In genomic region chr8:78635241-78635771, GRCm38 (mm10) we compare ENCODE assay signal across 21 mouse cellular contexts.
DNase-seq lines count a peak whose midpoint lies in the region; ATAC-seq and TF ChIP-seq lines count a peak whose summit lies in the region.
"Had no signal": no experiment of that assay in that cellular context is flagged by ENCODE, and none has a peak within 500 bp of the region (broad histone marks: within the 10 kb centered on the region; RNA-seq: fewer than 3 reads in every experiment).

No protein-coding gene starts in this region.

- no peak overlapping the region for H3K4me3 ChIP-seq in forebrain, embryonic 13.5 days
- no peak overlapping the region for H3K4me3 ChIP-seq in forebrain, embryonic 11.5 days (ENCODE audit: low read depth, low read length)
- no peak overlapping the region for H3K4me3 ChIP-seq in kidney, embryonic 15.5 days (replicated peaks)
- no peak overlapping the region for H3K4me3 ChIP-seq in midbrain, embryonic 10.5 days
- no peak overlapping the region for H3K4me3 ChIP-seq in midbrain, postnatal 0 days (ENCODE audit: low read depth, low read length)
- H3K4me3 ChIP-seq in hindbrain, embryonic 13.5 days: no peak overlapping the region
- H3K4me3 ChIP-seq: gastrocnemius, adult 2 months; heart, embryonic 13.5 days; megakaryocyte, embryonic 14.5 days had no signal

- ATAC-seq in forebrain, embryonic 13.5 days: peak; percentile 31
- no peak for ATAC-seq in forebrain, embryonic 11.5 days (replicated peaks; ENCODE audit: low FRiP score)
- no peak for ATAC-seq in kidney, embryonic 15.5 days (replicated peaks; ENCODE audit: low FRiP score)
- no peak for ATAC-seq in midbrain, postnatal 0 days (ENCODE audit: low FRiP score)
- no peak for ATAC-seq in hindbrain, embryonic 13.5 days (ENCODE audit: low FRiP score)
- ATAC-seq: liver, postnatal 0 days had no signal

- no peaks in the 10 kb centered on the region for H3K9me3 ChIP-seq in forebrain, embryonic 13.5 days (replicated peaks)
- H3K9me3 ChIP-seq in forebrain, embryonic 11.5 days (ENCODE audit: control insufficient read depth, low read length): no peaks in the 10 kb centered on the region
- no peaks in the 10 kb centered on the region for H3K9me3 ChIP-seq in kidney, embryonic 15.5 days (replicated peaks)
- H3K9me3 ChIP-seq in midbrain, embryonic 10.5 days (replicated peaks): peaks cover 3% of the 10 kb centered on the region; the same call in 1 of the 2 replicates
- no peaks in the 10 kb centered on the region for H3K9me3 ChIP-seq in midbrain, postnatal 0 days (ENCODE audit: low read length)
- no peaks in the 10 kb centered on the region for H3K9me3 ChIP-seq in hindbrain, embryonic 13.5 days
- H3K9me3 ChIP-seq: heart, embryonic 13.5 days had no signal

- no peaks in the 10 kb centered on the region for H3K36me3 ChIP-seq in forebrain, embryonic 13.5 days (ENCODE audit: poor library complexity, severe bottlenecking)
- no peaks in the 10 kb centered on the region for H3K36me3 ChIP-seq in forebrain, embryonic 11.5 days (ENCODE audit: control insufficient read depth, insufficient read depth, low read length)
- H3K36me3 ChIP-seq in kidney, embryonic 15.5 days: no peaks in the 10 kb centered on the region
- H3K36me3 ChIP-seq in midbrain, embryonic 10.5 days: no peaks in the 10 kb centered on the region
- no peaks in the 10 kb centered on the region for H3K36me3 ChIP-seq in midbrain, postnatal 0 days (ENCODE audit: insufficient read depth, low read length)
- no peaks in the 10 kb centered on the region for H3K36me3 ChIP-seq in hindbrain, embryonic 13.5 days
- H3K36me3 ChIP-seq: heart, embryonic 13.5 days had no signal

- peaks cover 29% of the 10 kb centered on the region for H3K4me1 ChIP-seq in forebrain, embryonic 13.5 days
- H3K4me1 ChIP-seq in forebrain, embryonic 11.5 days (replicated peaks; ENCODE audit: control insufficient read depth, insufficient read depth, low read length): 0 out of 2 replicates have a peak, but pooled peaks cover 3% of the 10 kb centered on the region
- peaks cover 11% of the 10 kb centered on the region; the same call in 1 of the 2 replicates for H3K4me1 ChIP-seq in kidney, embryonic 15.5 days
- H3K4me1 ChIP-seq in midbrain, embryonic 10.5 days: peaks cover 35% of the 10 kb centered on the region
- H3K4me1 ChIP-seq in midbrain, postnatal 0 days (ENCODE audit: insufficient read depth, low read length): peaks cover 3% of the 10 kb centered on the region; the same call in 1 of the 2 replicates
- H3K4me1 ChIP-seq in hindbrain, embryonic 13.5 days (replicated peaks): peaks cover 32% of the 10 kb centered on the region

- no peak overlapping the region for H3K4me2 ChIP-seq in forebrain, embryonic 13.5 days
- no peak overlapping the region for H3K4me2 ChIP-seq in forebrain, embryonic 11.5 days (ENCODE audit: low read depth, low read length, severe bottlenecking)
- H3K4me2 ChIP-seq in kidney, embryonic 15.5 days: no peak overlapping the region
- H3K4me2 ChIP-seq in midbrain, postnatal 0 days (ENCODE audit: low read depth, low read length, poor library complexity, severe bottlenecking): no peak overlapping the region
- 0 out of 2 replicates have a peak overlapping the region, but pooled peaks have one; percentile 47 for H3K4me2 ChIP-seq in hindbrain, embryonic 13.5 days

- TF ChIP-seq CTCF in midbrain, postnatal 0 days (IDR thresholded peaks at IDR 0.05): no peak

- H3K27me3 ChIP-seq in forebrain, embryonic 13.5 days: no peaks in the 10 kb centered on the region
- no peaks in the 10 kb centered on the region for H3K27me3 ChIP-seq in forebrain, embryonic 11.5 days (ENCODE audit: control insufficient read depth, insufficient read depth, low read length)
- H3K27me3 ChIP-seq in kidney, embryonic 15.5 days: no peaks in the 10 kb centered on the region
- H3K27me3 ChIP-seq in midbrain, embryonic 10.5 days (ENCODE audit: low read depth, poor library complexity, severe bottlenecking): no peaks in the 10 kb centered on the region
- no peaks in the 10 kb centered on the region for H3K27me3 ChIP-seq in midbrain, postnatal 0 days (ENCODE audit: insufficient read depth, low read length)
- H3K27me3 ChIP-seq in hindbrain, embryonic 13.5 days: no peaks in the 10 kb centered on the region
- H3K27me3 ChIP-seq: CH12.LX; heart, embryonic 13.5 days; megakaryocyte, embryonic 14.5 days had no signal

- H3K27ac ChIP-seq in forebrain, embryonic 13.5 days: no peak overlapping the region; the same call in 1 of the 2 replicates
- no peak overlapping the region for H3K27ac ChIP-seq in forebrain, embryonic 11.5 days (ENCODE audit: low read depth, low read length)
- peak overlapping the region; percentile 66 for H3K27ac ChIP-seq in kidney, embryonic 15.5 days
- H3K27ac ChIP-seq in midbrain, embryonic 10.5 days (replicated peaks): peak overlapping the region; percentile 52
- H3K27ac ChIP-seq in midbrain, postnatal 0 days (ENCODE audit: low read depth, low read length): no peak overlapping the region
- no peak overlapping the region for H3K27ac ChIP-seq in hindbrain, embryonic 13.5 days
- H3K27ac ChIP-seq: gastrocnemius, adult 2 months; heart, embryonic 13.5 days had no signal

- no peak for DNase-seq in forebrain, embryonic 11.5 days (ENCODE audit: low spot score)
- DNase-seq in kidney, postnatal 4 days: no peak
- DNase-seq in midbrain, embryonic 10.5 days (ENCODE audit: low spot score): no peak
- DNase-seq in midbrain, postnatal 0 days (ENCODE audit: low spot score): no peak
- DNase-seq in right cerebral cortex, postnatal 36 days (ENCODE audit: low spot score in 2 of 2): no peak
- DNase-seq: adrenal gland, adult 8-10 months; cerebellum, adult 11 months; gastrocnemius, adult 2 months; heart, postnatal 4 days; kidney, adult 11 months; kidney, postnatal 25 days; liver; liver, postnatal 0 days; right cerebral cortex, postnatal 25 days; thymus, postnatal 14 days had no signal

- 66% methylated on average over 8 of the region's 8 CpGs for WGBS in forebrain, embryonic 13.5 days
- 73% methylated on average over 8 of the region's 8 CpGs for WGBS in forebrain, embryonic 11.5 days
- 61% methylated on average over 8 of the region's 8 CpGs for WGBS in kidney, embryonic 15.5 days
- 81% methylated on average over 8 of the region's 8 CpGs for WGBS in midbrain, embryonic 10.5 days
- WGBS in midbrain, postnatal 0 days: 75% methylated on average over 8 of the region's 8 CpGs
- 66% methylated on average over 8 of the region's 8 CpGs for WGBS in hindbrain, embryonic 13.5 days

- H3K9ac ChIP-seq in forebrain, embryonic 13.5 days: no peak overlapping the region
- H3K9ac ChIP-seq in forebrain, embryonic 11.5 days (ENCODE audit: low read length): no peak overlapping the region
- no peak overlapping the region for H3K9ac ChIP-seq in kidney, embryonic 15.5 days
- no peak overlapping the region for H3K9ac ChIP-seq in midbrain, postnatal 0 days (replicated peaks; ENCODE audit: low read length, poor library complexity, severe bottlenecking)
- H3K9ac ChIP-seq in hindbrain, embryonic 13.5 days: no peak overlapping the region
- H3K9ac ChIP-seq: heart, embryonic 13.5 days; liver, postnatal 0 days had no signal

Comparison
In these comparisons a context has a peak if more than half of its experiments do, and no peak if none do; other contexts are left out.
1. H3K27ac ChIP-seq: peak in kidney, embryonic 15.5 days (single experiment) and midbrain, embryonic 10.5 days (single experiment); none in forebrain, embryonic 13.5 days (single experiment), forebrain, embryonic 11.5 days (single experiment), midbrain, postnatal 0 days (single experiment) and hindbrain, embryonic 13.5 days (single experiment).